Mouse (Mus musculus): ENCODE results near the gene Dennd1b. TPM values are rescaled to one million over a fixed set of nuclear protein-coding genes. Genes with fewer than 3 reads are reported as not detected.
A peak's percentile ranks its signal among the peaks of the same experiment; 100 is the strongest.

Gene Dennd1b
- total RNA-seq, 2 experiments from 2014 or later = 2.3 to 15.1 TPM

GRCm38 (mm10) chr1:138959903-138960483 lies 3.2 kb upstream of the Dennd1b start:
- no peak for ATAC-seq (replicated peaks; ENCODE audit: low FRiP score, poor library complexity, severe bottlenecking)

- ATAC-seq (replicated peaks; ENCODE audit: low FRiP score, poor library complexity, severe bottlenecking) = no peak
Observed at GRCm38 (mm10) chr1:138962266-138963101, 751 bp upstream of the Dennd1b start.

- peak; percentile 51 for ATAC-seq (replicated peaks; ENCODE audit: low FRiP score, poor library complexity, severe bottlenecking)
Observed at GRCm38 (mm10) chr1:138963868-138964458, 728 bp downstream of the Dennd1b start.

GRCm38 (mm10) chr1:138965069-138965468 lies 1.8 kb downstream of the Dennd1b start:
- no peak for ATAC-seq (replicated peaks; ENCODE audit: low FRiP score, poor library complexity, severe bottlenecking)

- ATAC-seq (replicated peaks; ENCODE audit: low FRiP score, poor library complexity, severe bottlenecking) = no peak
Observed at GRCm38 (mm10) chr1:138965511-138965910, 2.3 kb downstream of the Dennd1b start.

- no peak for ATAC-seq (replicated peaks; ENCODE audit: low FRiP score, poor library complexity, severe bottlenecking)
Observed at GRCm38 (mm10) chr1:138967450-138967849, 4.2 kb downstream of the Dennd1b start.

- ATAC-seq (replicated peaks; ENCODE audit: low FRiP score, poor library complexity, severe bottlenecking) = no peak
Observed at GRCm38 (mm10) chr1:138970053-138970452, 6.8 kb downstream of the Dennd1b start.

- 0 out of 2 replicates have a peak, but pooled peaks have one; percentile 55 for ATAC-seq (replicated peaks; ENCODE audit: low FRiP score, poor library complexity, severe bottlenecking)
Observed at GRCm38 (mm10) chr1:138973541-138974224, 10.4 kb downstream of the Dennd1b start.

GRCm38 (mm10) chr1:138974836-138975235 lies 11.6 kb downstream of the Dennd1b start:
- no peak for ATAC-seq (replicated peaks; ENCODE audit: low FRiP score, poor library complexity, severe bottlenecking)

- ATAC-seq (replicated peaks; ENCODE audit: low FRiP score, poor library complexity, severe bottlenecking) = no peak
Observed at GRCm38 (mm10) chr1:138975945-138976344, 12.7 kb downstream of the Dennd1b start.

- ATAC-seq (replicated peaks; ENCODE audit: low FRiP score, poor library complexity, severe bottlenecking) = no peak
Observed at GRCm38 (mm10) chr1:138982203-138982602, 19.0 kb downstream of the Dennd1b start.

- no peak for ATAC-seq (replicated peaks; ENCODE audit: low FRiP score, poor library complexity, severe bottlenecking)
Observed at GRCm38 (mm10) chr1:138982611-138983010, 19.4 kb downstream of the Dennd1b start.

GRCm38 (mm10) chr1:138983064-138983463 lies 19.8 kb downstream of the Dennd1b start:
- ATAC-seq (replicated peaks; ENCODE audit: low FRiP score, poor library complexity, severe bottlenecking) = no peak

- no peak for ATAC-seq (replicated peaks; ENCODE audit: low FRiP score, poor library complexity, severe bottlenecking)
Observed at GRCm38 (mm10) chr1:138983465-138983864, 20.2 kb downstream of the Dennd1b start.

- 0 out of 2 replicates have a peak, but pooled peaks have one; percentile 14 for ATAC-seq (replicated peaks; ENCODE audit: low FRiP score, poor library complexity, severe bottlenecking)
Observed at GRCm38 (mm10) chr1:138984161-138984560, 20.9 kb downstream of the Dennd1b start.

GRCm38 (mm10) chr1:138992384-138993138 lies 29.3 kb downstream of the Dennd1b start:
- no peak for ATAC-seq (replicated peaks; ENCODE audit: low FRiP score, poor library complexity, severe bottlenecking)

- no peak for ATAC-seq (replicated peaks; ENCODE audit: low FRiP score, poor library complexity, severe bottlenecking)
Observed at GRCm38 (mm10) chr1:138995621-138996380, 32.6 kb downstream of the Dennd1b start.

- no peak for ATAC-seq (replicated peaks; ENCODE audit: low FRiP score, poor library complexity, severe bottlenecking)
Observed at GRCm38 (mm10) chr1:138996663-138997062, 33.4 kb downstream of the Dennd1b start.
